Mouse (Mus musculus) spleen, postnatal 36 days (tissue): Measurements from ENCODE around the gene Cnp.

Experiments
- DNase-seq, 2 experiments: peaks; one replicate each; pipeline ENCODE4 v3.0.0; 2022; ENCODE audit warnings: low spot score in 2 of 2, mixed read lengths in 1 of 2

The Cnp gene

GRCm38 (mm10) chr11:100619982-100620381 lies 45.3 kb downstream of the Cnp start, which contains the start of gene Dnajc7:
Gene Dnajc7 (minus strand): TSS chr11:100620168.
- no peak for DNase-seq

- peak; percentile 93 to 95 for DNase-seq
Measured at GRCm38 (mm10) chr11:100622714-100623113, 48.0 kb downstream of the Cnp start.

GRCm38 (mm10) chr11:100623867-100624266 lies 49.2 kb downstream of the Cnp start:
- peak; percentile 43 to 58 for DNase-seq

- DNase-seq = no peak
Measured at GRCm38 (mm10) chr11:100625754-100626700, 51.3 kb downstream of the Cnp start.

- DNase-seq = peak; percentile 80
Measured at GRCm38 (mm10) chr11:100626701-100627195, 52.0 kb downstream of the Cnp start.

- DNase-seq = peak in 1 of 2 experiments; percentile 32
Measured at GRCm38 (mm10) chr11:100628056-100628455, 53.4 kb downstream of the Cnp start.

GRCm38 (mm10) chr11:100628862-100629352 lies 54.2 kb downstream of the Cnp start:
- DNase-seq = no peak

GRCm38 (mm10) chr11:100634530-100634929 lies 59.8 kb downstream of the Cnp start:
- DNase-seq = no peak

- DNase-seq = no peak
Measured at GRCm38 (mm10) chr11:100640159-100640906, 65.6 kb downstream of the Cnp start.
